Mouse (Mus musculus) ES-Bruce4 (cell line): ENCODE data around the gene Pnmal2.

Experiments
- EP300 ChIP-seq: IDR thresholded peaks from 2 replicates; pipeline ENCODE4 v1.6.1; 2011; ENCODE audit warnings: low read depth, low read length; ENCODE audit not compliant: insufficient read depth
- POLR2A ChIP-seq: IDR thresholded peaks from one replicate; pipeline ENCODE4 v1.8.1; 2011; ENCODE audit warnings: low read length; ENCODE audit not compliant: insufficient read depth

- TF ChIP-seq POLR2A (no peak), EP300 (no peak)
Observed at GRCm38 (mm10) chr7:16995345-16995744, 50.9 kb downstream of the Pnmal2 start.
